Mouse (Mus musculus): ENCODE measurements around the gene Ak9.

Gene Ak9

DNA sequence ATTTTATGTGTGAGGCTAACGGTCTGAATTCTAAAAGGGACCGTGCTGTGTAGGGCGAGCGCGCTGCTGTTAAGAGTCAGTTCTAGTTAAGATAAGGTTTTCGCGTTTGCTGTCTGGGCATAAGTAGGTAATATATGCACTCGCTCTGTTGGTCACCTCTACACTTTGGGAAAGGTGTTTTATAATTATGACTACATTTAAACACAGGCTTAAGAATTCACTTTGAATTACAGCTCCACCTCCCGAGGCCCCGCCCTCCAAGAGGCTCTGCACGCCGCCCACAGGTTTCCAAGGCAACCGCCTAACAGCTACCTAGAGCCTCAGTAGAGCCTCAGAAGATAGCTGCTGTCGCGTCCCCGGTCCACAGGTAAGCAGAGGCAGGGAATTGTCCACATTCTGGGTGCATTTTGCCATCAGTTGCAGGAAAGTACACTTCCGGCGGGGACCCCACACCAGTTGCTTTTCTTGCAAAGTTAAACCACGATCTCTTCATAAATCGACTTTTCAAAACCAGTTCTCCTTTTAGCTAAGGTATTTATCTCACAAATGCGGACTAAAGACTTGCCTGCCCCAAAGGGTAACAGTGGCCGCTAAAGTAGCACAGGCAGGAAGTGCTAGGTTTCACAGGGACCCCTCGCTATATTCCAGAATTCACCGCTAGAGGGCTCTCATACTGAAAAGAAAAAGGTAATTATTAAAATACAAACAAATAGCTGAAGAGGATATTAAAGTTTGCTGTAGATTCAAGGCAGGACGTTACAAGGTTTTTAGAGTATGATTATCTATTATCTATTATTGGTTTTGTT is at the start of gene Ak9:
Ak9 (plus strand) TSS at position 342 of the 806 bp plus-strand sequence.
- in situ Hi-C loops (cut with MboI, MseI) = loop anchor here in 1 of 2 experiments (10.0 kb wide), 2 partner anchors 181 to 1201 kb away; partner anchors contain the start of gene Snx3

DNA sequence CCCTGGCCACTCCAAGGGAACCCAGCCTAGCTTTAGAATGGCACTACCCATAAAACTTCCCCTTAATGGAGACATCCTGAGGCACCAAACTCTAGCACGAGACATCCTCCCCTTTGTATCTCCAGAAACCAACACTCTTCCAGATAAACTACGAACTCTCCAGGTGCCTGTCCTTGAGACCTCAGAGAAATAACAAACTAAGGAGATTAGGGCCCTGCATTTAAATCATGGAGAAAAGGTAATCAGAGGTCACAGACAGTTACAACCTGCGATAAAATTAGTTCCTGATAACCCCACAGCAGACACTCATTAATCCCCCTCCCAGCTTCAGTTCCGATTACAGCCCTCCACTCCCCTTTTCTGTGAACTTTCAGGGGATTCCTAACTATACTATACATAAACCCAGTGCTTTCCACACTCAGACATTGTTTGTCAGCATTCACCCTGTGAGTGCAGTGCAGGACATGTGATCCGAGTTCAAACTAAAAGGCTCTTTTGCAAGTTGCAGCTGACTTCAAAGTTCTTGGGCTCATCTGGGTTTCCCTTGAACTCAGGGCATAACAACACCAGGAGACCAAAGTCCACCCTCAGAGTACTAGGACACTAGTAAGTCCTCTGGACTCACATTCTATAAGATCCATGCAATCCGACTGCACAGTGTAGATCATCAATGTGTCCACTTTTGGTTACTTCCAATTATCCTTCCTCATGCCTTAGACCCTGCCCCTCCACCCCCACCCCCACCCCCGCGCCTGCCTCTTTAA is 43.4 kb upstream of the Ak9 start:
- in situ Hi-C loops (cut with MboI, MseI) = no loop called here

- in situ Hi-C loops (cut with MboI, MseI) = no loop called here
These were observed 42.6 kb upstream of the Ak9 start for GRCm38 (mm10) chr10:41261218-41261617.

GRCm38 (mm10) chr10:41261889-41262288 is 41.9 kb upstream of the Ak9 start:
- in situ Hi-C loops (cut with MboI, MseI) = no loop called here

- in situ Hi-C loops (cut with MboI, MseI) = no loop called here
These were observed 31.9 kb upstream of the Ak9 start for GRCm38 (mm10) chr10:41271860-41272259.

DNA sequence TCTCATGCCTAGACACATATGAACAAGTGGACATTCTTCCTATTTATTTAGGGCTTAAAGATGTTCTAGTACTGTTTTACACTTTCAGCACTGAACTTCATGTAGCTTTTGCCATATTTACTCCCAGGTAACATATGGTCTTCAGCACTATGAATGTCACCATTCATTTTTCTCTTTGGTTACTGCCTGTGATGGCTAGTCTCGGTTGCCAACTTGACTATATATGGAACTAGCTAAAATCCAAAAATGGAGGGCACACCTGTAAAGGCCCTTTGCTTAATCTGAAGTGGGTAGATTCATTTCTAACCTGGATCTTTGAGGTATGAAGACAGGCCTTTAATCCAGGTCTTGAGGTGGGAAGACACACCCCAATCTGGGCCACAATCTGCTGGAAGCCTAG is 28.9 kb upstream of the Ak9 start:
- in situ Hi-C loops (cut with MboI, MseI) = no loop called here

GRCm38 (mm10) chr10:41278808-41279207 is 25.0 kb upstream of the Ak9 start:
- in situ Hi-C loops (cut with MboI, MseI) = no loop called here

DNA sequence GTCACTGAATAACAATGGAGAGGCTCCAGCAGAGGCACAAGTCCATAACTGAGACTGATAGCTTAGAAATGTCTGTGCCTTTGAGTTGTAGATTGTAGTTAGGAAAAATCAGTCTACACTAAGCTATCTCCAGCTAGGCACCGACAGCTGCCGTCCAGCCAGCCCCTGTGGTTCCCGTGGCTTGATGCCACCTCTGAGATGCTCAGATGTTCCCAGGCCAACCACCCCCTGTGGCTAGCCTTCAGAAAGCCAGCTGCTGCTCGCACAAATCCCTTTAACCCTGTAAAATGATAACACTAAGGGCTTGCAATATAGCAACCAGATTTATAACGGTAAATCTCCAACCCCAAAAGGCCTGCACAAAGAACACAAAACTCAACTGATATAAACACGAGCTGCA is 23.6 kb upstream of the Ak9 start:
- in situ Hi-C loops (cut with MboI, MseI) = loop anchor here in 1 of 2 experiments (5.0 kb wide), 1 partner anchor 403 kb away; no protein-coding TSS in a partner anchor

- in situ Hi-C loops (cut with MboI, MseI) = loop anchor here in 1 of 2 experiments (5.0 kb wide), 1 partner anchor 403 kb away; no protein-coding TSS in a partner anchor
These were observed 23.0 kb upstream of the Ak9 start for GRCm38 (mm10) chr10:41280796-41281195.

DNA sequence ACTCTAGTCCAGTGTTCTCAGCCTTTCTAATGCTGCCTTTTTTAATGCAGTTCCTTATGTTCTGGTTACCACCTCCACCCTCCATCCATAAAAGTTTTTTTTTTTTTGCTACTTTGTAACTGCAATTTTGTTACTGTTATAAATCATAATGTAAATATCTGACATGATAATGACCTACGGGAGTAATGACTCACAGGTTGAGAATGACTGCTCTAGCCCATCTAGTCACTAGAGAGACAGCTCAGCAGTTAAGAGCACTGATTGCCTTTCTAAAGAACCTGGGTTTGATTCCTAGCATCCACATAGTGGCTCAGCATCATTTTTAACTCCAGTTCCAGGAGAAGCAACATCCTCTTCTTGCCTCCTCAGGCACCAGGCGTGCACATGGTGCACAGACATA is 21.7 kb upstream of the Ak9 start:
- in situ Hi-C loops (cut with MboI, MseI) = loop anchor here in 1 of 2 experiments (5.0 kb wide), 1 partner anchor 405 kb away; no protein-coding TSS in a partner anchor

GRCm38 (mm10) chr10:41287618-41288017 is 16.2 kb upstream of the Ak9 start:
- in situ Hi-C loops (cut with MboI, MseI) = loop anchor here in 1 of 2 experiments (5.0 kb wide), 1 partner anchor 285 kb away; no protein-coding TSS in a partner anchor

DNA sequence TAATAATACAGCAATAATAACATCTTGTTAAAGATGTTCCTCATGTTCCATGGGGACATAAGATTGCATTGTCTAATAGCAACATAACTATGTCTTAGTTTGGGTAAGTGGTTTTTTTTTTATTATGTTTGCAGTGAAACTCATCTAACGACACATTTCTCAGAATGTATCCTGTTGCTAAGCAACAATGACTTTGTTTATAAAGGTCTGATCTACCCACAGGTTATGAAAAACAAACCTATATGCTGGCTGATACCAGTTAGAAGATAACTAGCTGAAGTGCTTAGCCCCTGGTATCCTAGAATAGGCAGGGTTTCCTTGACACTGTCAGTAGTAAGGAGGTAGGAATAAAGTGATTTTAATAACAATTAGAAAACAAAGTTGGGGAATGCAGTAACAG is 15.7 kb upstream of the Ak9 start:
- in situ Hi-C loops (cut with MboI, MseI) = loop anchor here in 1 of 2 experiments (5.0 kb wide), 1 partner anchor 286 kb away; no protein-coding TSS in a partner anchor

GRCm38 (mm10) chr10:41288771-41289415 is 14.9 kb upstream of the Ak9 start:
- in situ Hi-C loops (cut with MboI, MseI) = loop anchor here in 1 of 2 experiments (5.0 kb wide), 1 partner anchor 287 kb away; no protein-coding TSS in a partner anchor

DNA sequence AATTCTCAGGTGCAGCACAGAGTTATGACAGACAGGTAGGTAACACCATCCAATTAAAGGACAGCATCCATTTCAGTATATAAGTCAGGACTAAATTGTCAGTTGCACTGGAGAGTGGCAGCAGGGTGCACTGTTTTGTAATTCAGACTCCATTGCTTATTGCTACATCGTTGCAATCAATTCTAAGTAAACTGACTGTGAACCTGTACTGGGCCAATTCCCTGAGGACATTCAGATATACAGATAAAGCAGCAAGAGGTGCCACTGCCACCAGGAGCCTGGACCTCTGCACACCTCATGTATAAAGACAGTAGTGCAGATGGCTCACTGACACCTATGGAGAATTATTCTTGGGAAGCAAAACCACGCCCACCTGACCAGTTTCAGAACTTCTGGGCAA is 12.8 kb upstream of the Ak9 start:
- in situ Hi-C loops (cut with MboI, MseI) = no loop called here

GRCm38 (mm10) chr10:41293019-41293418 is 10.8 kb upstream of the Ak9 start:
- in situ Hi-C loops (cut with MboI, MseI) = no loop called here

DNA sequence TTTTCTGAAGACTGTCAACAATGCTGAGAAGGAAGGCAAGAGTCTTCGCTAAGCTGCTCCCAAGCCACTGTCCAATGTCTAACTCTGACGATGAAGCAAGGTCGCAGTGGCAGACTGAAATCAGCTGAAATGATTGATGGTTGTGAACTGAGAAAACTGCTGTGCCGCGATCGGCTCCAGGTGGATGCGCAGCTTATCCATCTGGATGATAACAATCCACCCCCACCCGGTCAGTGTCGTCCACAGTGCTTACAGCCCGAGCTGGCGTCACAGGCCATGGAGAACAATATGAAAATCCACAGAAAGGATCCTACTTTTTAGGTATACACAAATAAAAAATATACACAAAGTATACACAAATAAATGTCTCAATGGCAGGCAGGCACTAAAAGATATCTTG is 9.0 kb upstream of the Ak9 start:
- in situ Hi-C loops (cut with MboI, MseI) = loop anchor here in 1 of 2 experiments (5.0 kb wide), 1 partner anchor 287 kb away; no protein-coding TSS in a partner anchor

DNA sequence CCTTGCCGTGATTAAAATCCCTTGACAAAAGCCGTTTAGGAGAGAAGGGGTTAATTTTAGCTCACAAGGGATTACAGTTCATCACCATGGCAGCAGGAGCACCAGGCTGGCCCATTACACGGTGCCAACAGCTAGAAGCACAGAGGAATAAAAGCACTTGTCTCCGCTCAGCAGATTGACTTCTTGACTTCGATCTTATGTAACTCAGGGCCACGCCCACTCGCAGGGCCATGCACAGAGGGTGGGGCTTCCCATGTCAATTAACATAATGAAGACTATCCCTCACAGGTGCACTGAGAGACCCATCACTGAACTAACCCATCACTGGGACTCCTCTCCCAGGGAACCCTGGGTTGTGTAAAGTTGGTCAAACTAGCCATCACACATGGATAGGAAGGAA is 8.6 kb upstream of the Ak9 start:
- in situ Hi-C loops (cut with MboI, MseI) = loop anchor here in 1 of 2 experiments (5.0 kb wide), 1 partner anchor 288 kb away; no protein-coding TSS in a partner anchor

DNA sequence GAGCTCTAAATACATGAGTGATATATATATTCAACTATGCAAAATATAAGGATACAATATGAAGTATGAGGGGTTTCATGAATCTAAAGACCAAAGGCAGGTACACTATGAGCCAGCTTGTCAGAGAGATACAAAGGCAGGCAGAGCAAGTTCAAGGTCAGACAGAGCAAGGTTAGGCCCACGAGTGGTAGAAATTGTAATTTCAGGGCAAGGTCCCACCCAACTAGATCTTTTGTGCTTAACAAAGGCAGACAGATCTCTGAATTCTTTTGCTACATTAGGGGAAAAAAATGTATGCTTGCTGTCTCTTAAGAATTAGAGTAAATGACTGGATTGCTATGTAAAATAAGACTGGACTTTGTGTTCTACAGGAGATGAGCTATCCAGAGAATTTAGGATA is 3.6 kb upstream of the Ak9 start:
- in situ Hi-C loops (cut with MboI, MseI) = loop anchor here in 1 of 2 experiments (10.0 kb wide), 2 partner anchors 185 to 1205 kb away; partner anchors contain the start of gene Snx3

DNA sequence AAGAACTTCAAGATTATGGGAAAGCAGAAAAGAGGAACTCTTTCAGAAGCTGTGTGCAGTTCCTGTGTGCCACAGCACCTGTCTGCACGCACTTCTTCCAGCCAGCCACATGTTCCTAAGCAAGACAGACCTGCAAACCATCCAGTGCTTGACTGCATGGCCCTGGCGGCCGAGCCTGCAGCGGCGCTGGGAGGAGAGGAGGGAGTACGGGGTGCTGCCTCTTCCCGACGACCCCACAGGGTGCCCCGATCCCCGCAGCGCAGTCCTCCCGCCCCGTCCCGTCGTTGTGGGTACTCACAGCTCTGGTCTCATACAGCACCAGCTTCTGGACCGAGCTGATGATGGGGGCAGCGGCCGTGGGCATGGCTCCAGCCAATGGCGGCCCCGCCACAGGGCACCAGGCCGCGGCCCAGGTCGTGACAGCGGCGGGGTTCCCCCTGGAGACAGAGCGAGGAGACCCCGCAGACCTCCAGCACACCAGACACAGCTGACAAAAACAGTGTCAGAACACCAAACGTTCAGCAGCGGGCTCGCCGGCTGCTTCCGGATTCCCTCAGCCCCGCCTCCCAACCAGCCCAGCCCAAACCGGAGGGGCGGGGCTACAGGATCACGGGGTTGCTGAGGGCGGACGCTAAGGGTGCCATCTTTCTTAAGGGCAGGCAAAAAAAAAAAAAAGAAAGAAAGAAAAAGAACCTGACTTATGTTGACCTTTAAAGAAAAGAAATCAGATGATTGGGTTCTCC is 920 bp upstream of the Ak9 start, which contains the start of gene Fig4:
Fig4 (minus strand) TSS at position 572 of the 743 bp plus-strand sequence.
- in situ Hi-C loops (cut with MboI, MseI) = loop anchor here in 1 of 2 experiments (10.0 kb wide), 2 partner anchors 182 to 1202 kb away; partner anchors contain the start of gene Snx3

GRCm38 (mm10) chr10:41304961-41305455 is 1.2 kb downstream of the Ak9 start:
- in situ Hi-C loops (cut with MboI, MseI) = loop anchor here (5.0 to 10.0 kb wide), 3 partner anchors 180 to 1200 kb away; partner anchors contain the start of gene Snx3 (in 1 of the 2)

Data from T-helper 17 cell (primary cell).